Mouse (Mus musculus): ENCODE measurements around the gene Cx3cl1.

GRCm38 (mm10) chr8:94770945-94771344 is 864 bp upstream of the Cx3cl1 start:
- TF ChIP-seq MAFK (IDR thresholded peaks at IDR 0.05; ENCODE audit: insufficient read depth, low read depth, low read length) (no peak), CHD2 (IDR thresholded peaks at IDR 0.05; ENCODE audit: low read depth, low read length) (no peak), ZC3H11A (IDR thresholded peaks at IDR 0.05; ENCODE audit: borderline replicate concordance, low read depth, low read length) (no peak), ZNF384 (IDR thresholded peaks at IDR 0.05; ENCODE audit: low read depth, low read length) (no peak)

Data from ES-E14 (cell line).